Mouse (Mus musculus) embryo, embryonic 10 days (tissue): ENCODE measurements at regions not wholly inside any gene's neighbourhood (a gene's known extent, or its start where the extent isn't known, plus 50 kb on each side); places are given as distances from the start of the nearest gene placed in this dataset.

Source experiments
- DNase-seq: peaks from one replicate; pipeline ENCODE4 v3.0.0-alpha.2; 2015; ENCODE audit warnings: low spot score

DNA sequence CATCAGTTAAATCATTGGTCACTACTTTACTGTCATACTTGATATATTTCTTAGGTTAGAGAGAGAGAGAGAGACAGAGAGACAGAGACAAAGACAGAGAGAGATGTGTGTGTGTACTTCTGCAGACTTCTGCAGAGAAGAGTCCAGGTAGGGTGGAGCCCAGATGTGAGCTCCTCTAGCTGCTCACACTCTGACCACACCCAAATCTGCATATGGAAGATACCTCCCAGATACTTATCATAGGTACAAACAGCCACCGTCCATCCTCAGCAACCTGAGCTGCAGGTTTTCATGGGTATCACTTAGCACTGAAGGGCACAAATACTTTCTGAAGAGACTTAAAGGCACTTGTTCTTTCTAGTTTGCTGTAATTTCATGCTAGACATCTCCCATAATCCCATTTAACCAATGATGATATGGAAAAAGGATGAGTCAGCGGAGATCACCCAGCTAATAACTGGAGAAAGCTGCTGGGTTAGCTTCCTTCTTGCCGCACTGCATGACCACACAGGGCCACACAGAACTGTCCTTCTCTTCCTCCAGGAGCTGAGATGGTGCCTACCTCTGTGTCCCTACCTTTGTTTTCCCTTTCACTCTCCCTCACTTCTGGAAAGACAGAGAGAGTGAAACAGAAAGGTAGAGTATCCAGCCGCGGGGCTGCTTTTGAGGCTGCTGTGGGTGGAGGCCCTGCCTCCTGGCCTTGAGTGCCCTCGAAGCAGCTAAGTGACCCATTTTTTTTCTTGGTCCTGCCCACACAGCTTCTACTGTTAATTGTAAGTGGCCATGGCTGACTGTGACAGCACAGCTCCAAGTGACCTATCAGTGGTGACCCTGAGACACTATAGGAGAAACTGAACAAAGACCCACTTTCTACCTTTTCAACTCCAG, 214.5 kb upstream of the Ankrd55 start:
- DNase-seq, result no peak

GRCm38 (mm10) chr13:112075847-112076479, 212.3 kb upstream of the Ankrd55 start:
- DNase-seq, result no peak

GRCm38 (mm10) chr13:112078088-112078487, 210.2 kb upstream of the Ankrd55 start:
- no peak for DNase-seq

DNA sequence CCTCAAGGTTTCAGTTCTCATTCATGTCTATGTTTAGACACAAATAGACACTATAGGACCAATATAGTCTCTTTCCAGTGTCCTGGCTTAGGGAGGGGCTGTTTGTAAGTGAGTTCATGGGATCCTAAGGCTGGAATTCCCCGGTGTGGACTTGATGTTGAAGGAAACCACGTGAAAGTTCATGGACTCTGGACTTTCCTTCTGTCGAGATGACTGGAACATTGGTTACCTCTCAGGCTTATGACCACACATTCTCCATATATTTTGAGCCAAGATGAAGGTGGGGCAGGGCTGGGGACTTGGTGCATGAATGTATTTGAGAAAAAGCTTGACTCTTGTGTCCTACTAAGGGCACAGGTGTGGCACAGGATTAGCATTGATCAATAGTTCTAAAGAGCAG, 206.3 kb upstream of the Ankrd55 start:
- DNase-seq, result no peak

GRCm38 (mm10) chr13:112084484-112085278, 203.6 kb upstream of the Ankrd55 start:
- no peak for DNase-seq

DNA sequence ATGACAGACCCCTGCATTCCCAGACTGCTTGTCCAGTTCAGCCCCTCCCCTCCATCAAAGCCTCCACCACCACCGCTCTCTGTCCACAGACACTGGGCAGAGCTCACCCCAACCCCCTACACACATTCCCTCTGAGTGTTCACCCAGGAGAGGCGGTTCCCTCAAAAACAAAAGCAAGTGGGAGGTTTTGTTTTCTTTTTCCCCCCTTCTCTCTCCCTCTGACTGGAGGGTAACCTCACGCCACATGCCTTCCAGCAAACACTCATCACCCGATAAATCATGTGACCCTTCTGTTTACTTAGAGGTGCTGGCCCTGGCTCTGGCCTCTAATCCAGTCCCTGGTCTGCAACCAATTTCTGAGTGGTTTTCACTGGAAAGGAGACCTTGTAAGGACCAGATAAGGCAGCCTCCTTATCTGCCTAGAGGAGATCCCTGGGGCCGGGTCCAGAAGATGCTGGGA, 199.9 kb upstream of the Ankrd55 start:
- peak; percentile 85 for DNase-seq

GRCm38 (mm10) chr13:112090737-112091136, 197.5 kb upstream of the Ankrd55 start:
- peak; percentile 35 for DNase-seq

GRCm38 (mm10) chr13:112095595-112096139, 192.6 kb upstream of the Ankrd55 start:
- no peak for DNase-seq

GRCm38 (mm10) chr13:112099953-112100591, 188.2 kb upstream of the Ankrd55 start:
- peak; percentile 31 for DNase-seq

DNA sequence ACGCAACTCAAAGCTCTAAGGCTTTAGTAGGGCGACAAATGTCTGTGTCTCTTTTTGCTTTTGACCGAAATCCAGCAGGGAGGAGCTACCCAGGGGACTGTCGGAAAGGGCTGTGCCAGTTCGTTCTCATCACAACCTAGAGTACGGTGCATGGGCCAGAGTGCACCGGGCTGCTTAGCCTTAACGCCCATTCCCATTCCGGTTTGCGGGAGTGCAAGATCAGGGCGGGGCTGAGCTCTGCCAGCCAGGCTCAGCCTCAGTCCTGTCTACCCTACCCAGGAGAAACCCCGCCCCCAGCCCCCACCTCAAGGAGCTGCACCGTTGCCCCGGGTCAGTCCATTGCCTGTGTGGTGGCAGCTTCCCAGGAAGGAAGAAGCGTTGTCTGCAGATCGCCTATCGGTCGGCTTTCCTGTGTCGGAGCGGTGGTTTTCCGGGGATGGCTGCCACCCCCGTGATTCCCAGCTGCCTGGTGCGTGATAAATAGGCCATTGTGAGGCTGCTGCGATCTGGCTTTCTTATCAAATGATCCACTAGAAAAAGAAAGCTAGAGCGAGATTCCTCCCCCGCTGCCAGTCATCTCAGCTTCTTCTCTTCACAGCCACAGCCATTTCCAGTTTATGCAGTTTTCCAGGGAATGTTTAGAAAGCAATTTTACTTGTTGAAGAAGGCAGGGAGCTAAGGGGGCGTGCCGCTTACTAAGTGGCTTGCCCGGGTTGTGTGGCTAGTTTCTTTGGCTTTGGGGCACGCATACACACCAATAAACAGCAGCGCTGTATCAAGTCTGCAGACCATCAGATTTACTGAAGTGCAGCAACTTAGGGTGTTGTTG, 187.4 kb upstream of the Ankrd55 start:
- DNase-seq, result peak; percentile 76

- DNase-seq, result no peak
These were observed 186.9 kb upstream of the Ankrd55 start for GRCm38 (mm10) chr13:112101421-112101756.

- no peak for DNase-seq
These were observed 182.3 kb upstream of the Ankrd55 start for GRCm38 (mm10) chr13:112105953-112106352.

DNA sequence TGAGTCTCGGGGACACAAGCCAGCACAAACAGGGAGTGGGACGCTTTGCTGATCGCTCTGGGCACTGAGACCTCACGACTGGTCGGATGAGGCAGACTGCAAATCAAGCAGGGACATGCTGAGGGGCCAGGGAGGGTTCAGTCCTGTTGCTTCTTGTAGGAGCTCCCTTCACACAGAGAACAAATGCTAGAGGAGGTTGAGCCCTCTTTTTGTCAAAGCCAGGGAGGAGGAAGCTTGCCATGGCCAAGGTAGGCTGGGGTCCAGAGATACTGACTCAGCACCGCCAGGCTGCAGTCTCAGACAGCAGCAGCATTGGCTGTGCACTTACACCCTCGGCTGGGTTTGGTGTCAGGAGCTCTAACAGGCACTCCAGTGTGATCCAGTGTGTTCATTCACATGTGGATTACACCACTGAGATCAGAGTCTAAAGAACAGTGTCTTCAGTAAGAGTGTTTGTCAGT, 173.5 kb upstream of the Ankrd55 start:
- no peak for DNase-seq

GRCm38 (mm10) chr13:112116101-112116726, 172.0 kb upstream of the Ankrd55 start:
- DNase-seq, result no peak

GRCm38 (mm10) chr13:112118564-112118963, 169.7 kb upstream of the Ankrd55 start:
- no peak for DNase-seq

DNA sequence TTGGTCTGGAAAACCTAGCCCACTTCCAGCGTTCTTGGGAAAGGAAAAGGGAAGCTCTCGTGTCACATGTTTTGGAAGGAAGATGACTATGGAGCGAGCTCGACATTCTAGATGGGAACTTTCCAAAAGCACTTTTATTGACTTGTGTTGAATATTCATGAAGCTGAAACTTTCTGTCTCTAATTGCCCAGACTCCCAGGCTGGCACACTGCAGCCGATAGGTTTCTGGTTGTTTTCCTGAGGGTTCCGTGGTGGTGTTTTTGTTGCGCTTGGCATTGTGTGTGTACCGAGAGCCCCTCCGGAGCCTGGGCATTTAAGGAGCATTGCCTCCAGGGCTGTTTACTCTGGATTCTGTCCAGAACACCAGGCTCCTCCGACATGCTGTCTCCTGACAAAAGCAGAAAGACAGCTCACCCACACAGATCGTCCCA, 168.6 kb upstream of the Ankrd55 start:
- no peak for DNase-seq

GRCm38 (mm10) chr13:112120346-112120745, 167.9 kb upstream of the Ankrd55 start:
- no peak for DNase-seq

- DNase-seq, result no peak
These were observed 167.1 kb upstream of the Ankrd55 start for GRCm38 (mm10) chr13:112121110-112121509.

DNA sequence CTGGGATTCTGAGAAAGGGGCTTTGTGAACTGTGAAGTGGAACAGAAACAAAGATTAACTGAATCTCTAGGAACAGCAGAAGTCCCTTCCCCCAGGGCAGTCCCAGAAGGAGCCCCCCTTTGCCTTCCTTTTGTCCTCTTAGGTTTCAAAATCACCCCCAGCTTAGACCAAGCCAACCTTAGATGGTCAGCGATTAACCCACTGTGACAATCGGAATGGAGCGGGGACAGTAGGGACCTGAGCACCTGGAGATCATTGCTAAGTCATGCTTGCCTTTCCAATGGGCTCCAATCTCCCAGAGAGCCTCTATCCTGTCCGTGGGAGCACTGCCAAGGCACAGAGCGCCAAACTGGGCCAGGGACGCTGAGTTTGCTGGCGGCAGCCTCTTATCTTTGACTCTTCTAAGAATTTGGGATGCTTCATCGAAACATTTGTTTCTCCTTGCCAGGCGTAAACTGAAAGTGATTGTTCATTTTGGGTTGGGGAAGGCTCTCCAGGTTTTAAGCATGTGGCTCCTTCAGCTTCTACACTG, 165.3 kb upstream of the Ankrd55 start:
- DNase-seq, result no peak
